Mouse (Mus musculus): ENCODE results near the gene Slc39a11. TPM values are rescaled to one million over a fixed set of nuclear protein-coding genes. Genes with fewer than 3 reads are reported as not detected.
"Not testable (repeated sequence)": the region's sequence is repeated elsewhere in the genome, so short reads cannot be mapped to it uniquely, and the experiment has no call there.

Gene Slc39a11
- total RNA-seq, 2 experiments from 2014 or later, result 23.5 to 26.1 TPM

DNA sequence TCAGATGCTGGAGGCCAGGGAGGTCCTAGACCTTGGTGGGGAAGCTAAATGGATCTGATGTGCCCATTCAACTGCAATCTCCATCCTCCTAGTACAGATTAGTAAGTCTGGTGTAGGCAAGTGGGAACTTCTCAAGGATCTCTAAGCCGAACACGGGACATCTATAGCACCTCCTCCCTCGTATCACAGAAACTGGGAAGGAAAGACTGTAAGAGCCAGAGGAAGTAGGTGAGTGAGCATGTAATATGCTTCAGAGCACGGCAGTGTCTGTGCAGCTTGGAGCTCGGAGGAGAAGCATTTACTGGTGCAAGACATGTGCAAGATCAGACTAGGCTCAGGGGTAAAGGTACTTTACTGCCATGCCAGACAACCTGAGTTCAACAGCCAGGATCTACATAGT lies 19.0 kb upstream of the Slc39a11 start:
- intact Hi-C loops (cut with DNase I), result no loop called here
- DNase-seq, result no peak

- no peak for DNase-seq
- intact Hi-C loops (cut with DNase I), result no loop called here
These were observed 17.8 kb upstream of the Slc39a11 start for GRCm38 (mm10) chr11:113667704-113668103.

GRCm38 (mm10) chr11:113667122-113667521 lies 17.2 kb upstream of the Slc39a11 start:
- DNase-seq, result no peak
- intact Hi-C loops (cut with DNase I), result no loop called here

GRCm38 (mm10) chr11:113666648-113667047 lies 16.8 kb upstream of the Slc39a11 start:
- DNase-seq, result no peak
- intact Hi-C loops (cut with DNase I), result no loop called here

GRCm38 (mm10) chr11:113666205-113666604 lies 16.3 kb upstream of the Slc39a11 start:
- intact Hi-C loops (cut with DNase I), result no loop called here
- no peak for DNase-seq

- intact Hi-C loops (cut with DNase I), result no loop called here
- no peak for DNase-seq
These were observed 14.4 kb upstream of the Slc39a11 start for GRCm38 (mm10) chr11:113664279-113664678.

- no peak for DNase-seq
- intact Hi-C loops (cut with DNase I), result no loop called here
These were observed 12.0 kb upstream of the Slc39a11 start for GRCm38 (mm10) chr11:113661835-113662351.

- DNase-seq, result no peak
- intact Hi-C loops (cut with DNase I), result no loop called here
These were observed 11.1 kb upstream of the Slc39a11 start for GRCm38 (mm10) chr11:113660940-113661339.

DNA sequence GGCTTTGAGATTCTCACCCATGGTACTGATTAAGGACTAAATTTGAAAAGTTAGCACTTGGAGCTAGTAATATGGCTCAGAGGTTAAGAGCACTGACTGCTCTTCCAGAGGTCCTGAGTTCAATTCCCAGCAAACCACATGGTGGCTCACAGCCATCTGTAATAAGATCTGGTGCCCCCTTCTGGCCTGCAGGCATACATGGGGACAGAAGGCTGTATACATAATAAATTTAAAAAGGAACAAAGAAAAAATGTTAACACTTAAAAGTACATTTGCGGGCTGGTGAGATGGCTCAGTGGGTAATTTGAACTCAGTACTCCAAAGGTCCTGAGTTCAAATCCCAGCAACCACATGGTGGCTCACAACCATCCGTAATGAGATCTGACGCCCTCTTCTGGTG lies 10.3 kb upstream of the Slc39a11 start:
- DNase-seq; intact Hi-C loops (cut with DNase I): not testable (repeated sequence)

- DNase-seq, result no peak
- intact Hi-C loops (cut with DNase I), result loop anchor here (10.0 kb wide), 1 partner anchor 484 kb away; no protein-coding TSS in a partner anchor
These were observed 8.9 kb upstream of the Slc39a11 start for GRCm38 (mm10) chr11:113658763-113659162.

GRCm38 (mm10) chr11:113658319-113658718 lies 8.4 kb upstream of the Slc39a11 start:
- intact Hi-C loops (cut with DNase I), result loop anchor here (10.0 kb wide), 1 partner anchor 484 kb away; no protein-coding TSS in a partner anchor

DNA sequence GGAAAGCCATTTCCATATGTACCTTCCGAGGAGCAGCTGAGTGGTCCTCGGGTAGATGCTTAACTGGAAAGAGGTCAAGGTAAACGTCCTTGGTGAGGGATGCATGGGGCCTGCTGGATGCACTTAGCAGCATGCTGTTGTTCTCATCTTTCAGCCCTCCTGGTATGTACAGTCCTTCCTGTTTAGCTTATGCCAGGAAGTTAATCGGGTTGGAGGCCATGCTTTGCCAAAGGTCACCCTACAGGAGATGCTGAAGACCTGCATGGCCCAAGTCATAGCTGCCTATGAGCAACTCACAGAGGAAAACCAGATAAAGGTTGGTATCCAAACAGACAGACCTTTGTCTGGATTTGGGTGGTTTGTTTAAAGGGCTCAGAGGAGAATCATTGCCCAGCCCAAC lies 7.3 kb upstream of the Slc39a11 start:
- intact Hi-C loops (cut with DNase I), result loop anchor here (10.0 kb wide), 1 partner anchor 482 kb away; no protein-coding TSS in a partner anchor
- DNase-seq, result no peak

More at GRCm38 (mm10) chr11:113658319-113658718, 8.4 kb upstream of the Slc39a11 start:
- DNase-seq, result no peak

DNA sequence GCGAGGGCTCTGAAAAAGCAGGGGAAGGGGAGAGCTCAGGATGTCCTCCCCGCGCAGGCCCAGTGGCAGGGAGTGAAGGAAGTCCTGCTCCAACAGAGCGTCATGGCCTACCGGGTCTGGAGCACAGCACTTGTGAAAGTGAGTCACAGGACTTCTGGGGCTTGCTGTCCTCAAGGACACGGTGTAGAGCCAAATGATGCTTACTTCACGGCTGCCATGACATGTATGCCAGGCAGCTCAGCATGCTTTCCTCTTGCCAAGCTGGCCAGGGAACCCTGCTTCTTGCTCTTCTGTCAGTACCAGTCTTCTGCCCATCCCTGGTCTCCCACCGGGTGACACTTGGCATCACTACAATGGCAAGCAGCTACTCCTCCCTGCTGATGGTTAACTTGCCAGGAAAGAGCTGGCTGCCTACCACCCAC lies 6.6 kb upstream of the Slc39a11 start:
- intact Hi-C loops (cut with DNase I), result loop anchor here (10.0 kb wide), 1 partner anchor 482 kb away; no protein-coding TSS in a partner anchor
- DNase-seq, result peak; percentile 96

GRCm38 (mm10) chr11:113654561-113655270 lies 4.8 kb upstream of the Slc39a11 start:
- intact Hi-C loops (cut with DNase I), result loop anchor here (10.0 kb wide), 1 partner anchor 480 kb away; no protein-coding TSS in a partner anchor
- DNase-seq, result peak; percentile 71

DNA sequence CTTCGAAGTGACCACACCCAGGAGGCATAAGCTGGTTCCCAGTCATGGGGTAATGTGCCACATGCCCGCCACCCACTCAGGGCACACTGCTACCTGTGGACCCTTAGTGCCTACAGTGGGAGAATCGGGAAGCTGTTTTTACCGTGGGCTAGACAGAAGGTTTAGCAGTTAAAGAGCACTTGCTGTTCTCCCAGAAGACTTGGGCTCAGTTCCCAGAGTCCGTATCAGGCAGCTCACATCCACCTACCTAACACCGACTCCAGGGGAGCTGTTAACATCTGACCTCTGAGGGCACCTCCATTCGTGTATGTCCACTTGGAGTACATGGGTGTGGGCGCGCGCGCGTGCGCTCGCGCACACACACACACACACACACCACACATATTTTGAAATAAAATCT lies 4.2 kb upstream of the Slc39a11 start:
- no peak for DNase-seq

GRCm38 (mm10) chr11:113652516-113652915 lies 2.6 kb upstream of the Slc39a11 start:
- intact Hi-C loops (cut with DNase I), result loop anchor here (10.0 kb wide), 1 partner anchor 478 kb away; no protein-coding TSS in a partner anchor
- no peak for DNase-seq

More for the DNA sequence above, 4.2 kb upstream of the Slc39a11 start:
- intact Hi-C loops (cut with DNase I), result loop anchor here (10.0 kb wide), 1 partner anchor 479 kb away; no protein-coding TSS in a partner anchor

GRCm38 (mm10) chr11:113651907-113652273 lies 2.0 kb upstream of the Slc39a11 start:
- intact Hi-C loops (cut with DNase I), result loop anchor here (10.0 kb wide), 1 partner anchor 477 kb away; no protein-coding TSS in a partner anchor
- DNase-seq, result peak; percentile 82

- DNase-seq, result peak; percentile 78
- intact Hi-C loops (cut with DNase I), result loop anchor here (10.0 kb wide), 1 partner anchor 477 kb away; no protein-coding TSS in a partner anchor
These were observed 1.5 kb upstream of the Slc39a11 start for GRCm38 (mm10) chr11:113651206-113651906.

- intact Hi-C loops (cut with DNase I), result no loop called here
- no peak for DNase-seq
These were observed 1.1 kb downstream of the Slc39a11 start, which contains the start of gene Cog1 for GRCm38 (mm10) chr11:113648690-113649352. Gene Cog1, plus strand, starts transcription at chr11:113649169.

- peak; percentile 91 for DNase-seq
- intact Hi-C loops (cut with DNase I), result no loop called here
These were observed 1.7 kb downstream of the Slc39a11 start for GRCm38 (mm10) chr11:113648152-113648551.

DNA sequence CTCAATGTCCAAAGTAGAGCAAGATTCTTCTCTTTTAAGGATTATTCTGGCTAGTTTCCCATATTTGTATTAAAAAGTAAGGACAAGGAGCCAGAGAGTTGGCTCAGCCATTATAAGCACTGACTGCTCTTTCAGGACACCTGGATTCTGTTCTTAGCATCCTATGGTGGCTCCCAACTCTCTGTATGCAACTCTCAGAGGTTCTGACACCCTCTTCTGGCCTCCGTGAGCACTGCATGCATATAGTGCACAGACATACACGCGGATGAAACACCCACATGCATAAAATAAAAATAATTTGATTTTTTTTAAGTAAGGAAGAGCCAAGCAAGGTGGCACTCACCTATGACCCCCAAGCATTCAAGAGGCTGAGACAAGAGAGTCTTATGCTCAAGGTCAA lies 4.7 kb downstream of the Slc39a11 start:
- intact Hi-C loops (cut with DNase I), result no loop called here
- no peak for DNase-seq

Data from left cerebral cortex, postnatal 4 days (tissue).